24 mouse cellular contexts compared by ENCODE assay signal in genomic region chr1:21292590-21292989, GRCm38 (mm10). TPM values are rescaled to one million over a fixed set of nuclear protein-coding genes. Genes with fewer than 3 reads are reported as not detected.
DNase-seq lines count a peak whose midpoint lies in the region; ATAC-seq lines count a peak whose summit lies in the region.
"Had no signal": no experiment of that assay in that cellular context is flagged by ENCODE, and none has a peak within 500 bp of the region (broad histone marks: within the 10 kb centered on the region; RNA-seq: fewer than 3 reads in every experiment).

No protein-coding gene starts in this region.

- no peak overlapping the region for H3K4me3 ChIP-seq in midbrain, embryonic 13.5 days (replicated peaks)
- H3K4me3 ChIP-seq in embryonic facial prominence, embryonic 10.5 days, result no peak overlapping the region
- H3K4me3 ChIP-seq: embryonic facial prominence, embryonic 13.5 days; embryonic facial prominence, embryonic 15.5 days; erythroblast, embryonic 14.5 days; forebrain, embryonic 10.5 days; forebrain, embryonic 12.5 days had no signal

- H3K9me3 ChIP-seq in midbrain, embryonic 13.5 days, result no peaks in the 10 kb centered on the region
- H3K9me3 ChIP-seq in embryonic facial prominence, embryonic 10.5 days, result no peaks in the 10 kb centered on the region
- H3K9me3 ChIP-seq: embryonic facial prominence, embryonic 13.5 days; embryonic facial prominence, embryonic 15.5 days; forebrain, embryonic 10.5 days; forebrain, embryonic 12.5 days had no signal

- no peak overlapping the region for H3K9ac ChIP-seq in midbrain, embryonic 13.5 days (replicated peaks)
- H3K9ac ChIP-seq: embryonic facial prominence, embryonic 13.5 days; embryonic facial prominence, embryonic 15.5 days; forebrain, embryonic 12.5 days had no signal

- no peak overlapping the region for H3K27ac ChIP-seq in midbrain, embryonic 13.5 days
- H3K27ac ChIP-seq in embryonic facial prominence, embryonic 10.5 days (replicated peaks), result no peak overlapping the region
- H3K27ac ChIP-seq: embryonic facial prominence, embryonic 13.5 days; embryonic facial prominence, embryonic 15.5 days; forebrain, embryonic 10.5 days; forebrain, embryonic 12.5 days had no signal

- H3K4me1 ChIP-seq in midbrain, embryonic 13.5 days (replicated peaks), result no peaks in the 10 kb centered on the region
- H3K4me1 ChIP-seq in embryonic facial prominence, embryonic 10.5 days, result no peaks in the 10 kb centered on the region
- H3K4me1 ChIP-seq: embryonic facial prominence, embryonic 13.5 days; embryonic facial prominence, embryonic 15.5 days; forebrain, embryonic 10.5 days; forebrain, embryonic 12.5 days had no signal

- H3K36me3 ChIP-seq in midbrain, embryonic 13.5 days, result no peaks in the 10 kb centered on the region
- no peaks in the 10 kb centered on the region for H3K36me3 ChIP-seq in embryonic facial prominence, embryonic 10.5 days (replicated peaks)
- H3K36me3 ChIP-seq: embryonic facial prominence, embryonic 13.5 days; embryonic facial prominence, embryonic 15.5 days; forebrain, embryonic 10.5 days; forebrain, embryonic 12.5 days had no signal

- H3K4me2 ChIP-seq in midbrain, embryonic 13.5 days (replicated peaks), result no peak overlapping the region
- H3K4me2 ChIP-seq: embryonic facial prominence, embryonic 13.5 days; embryonic facial prominence, embryonic 15.5 days; forebrain, embryonic 12.5 days had no signal

- DNase-seq in CD4-positive, CD25-positive, alpha-beta regulatory T cell, adult 2 months (ENCODE audit: low read depth, low spot score), result peak; percentile 61
- no peak for DNase-seq in embryonic facial prominence, embryonic 10.5 days (ENCODE audit: low spot score)
- DNase-seq: adrenal gland, adult 8-10 months; adrenal gland, postnatal 14 days; adrenal gland, postnatal 36 days; cerebellum, adult 11-12 months; cerebellum, adult 2 months; cerebellum, adult 9-10 months; cerebellum, postnatal 10 days; cerebellum, postnatal 25 days had no signal

- ATAC-seq in CD4-positive, CD25-positive, alpha-beta regulatory T cell, adult 4 months, result peak; percentile 52
- ATAC-seq in inflammation-experienced regulatory T-cells, adult 6 months, result peak; percentile 24
- ATAC-seq in midbrain, embryonic 13.5 days, result no peak
- ATAC-seq: forebrain, embryonic 14.5 days; forebrain, embryonic 16.5 days had no signal

- whole genome bisulfite sequencing in midbrain, embryonic 13.5 days, result 66% methylated on average over 1 of the region's 1 CpGs
- 70% methylated on average over 1 of the region's 1 CpGs for whole genome bisulfite sequencing in embryonic facial prominence, embryonic 10.5 days

- no peaks in the 10 kb centered on the region for H3K27me3 ChIP-seq in midbrain, embryonic 13.5 days
- no peaks in the 10 kb centered on the region for H3K27me3 ChIP-seq in embryonic facial prominence, embryonic 10.5 days (replicated peaks; ENCODE audit: low read depth, poor library complexity, severe bottlenecking)
- H3K27me3 ChIP-seq: embryonic facial prominence, embryonic 13.5 days; embryonic facial prominence, embryonic 15.5 days; forebrain, embryonic 12.5 days had no signal

RNA-seq across cellular contexts. Expression of gene Gsta3, which starts 52.2 kb away (rescaled TPM):
- 1 to 10 TPM; 3.3 to 3.8 TPM for polyA plus RNA-seq in CD4-positive, CD25-positive, alpha-beta regulatory T cell, adult 4 months (2017; shearing (Covaris generic))
- polyA plus RNA-seq in inflammation-experienced regulatory T-cells, adult 6 months (2017; shearing (Covaris generic)), result 1 to 10 TPM; 1.7 to 2.9 (median 2.7) TPM
- polyA plus RNA-seq in midbrain, embryonic 13.5 days (2015; fragmentation: Nextera tagmentation; extraction: Ambion mirVana), result 0.61 and 0.87 TPM in 2 replicates
- 0.20 and 0.52 TPM in 2 replicates for polyA plus RNA-seq in embryonic facial prominence, embryonic 10.5 days (2016; fragmentation: Nextera tagmentation; extraction: Ambion mirVana)
- polyA plus RNA-seq: C2C12; embryonic facial prominence, embryonic 11.5 days had no signal

RNA-seq across cellular contexts. Expression of gene Khdc1a, which starts 56.9 kb away (rescaled TPM):
- polyA plus RNA-seq in CD4-positive, CD25-positive, alpha-beta regulatory T cell, adult 4 months (2017; shearing (Covaris generic)), result 1 to 10 TPM; 1.9 to 2.1 TPM
- polyA plus RNA-seq in inflammation-experienced regulatory T-cells, adult 6 months (2017; shearing (Covaris generic)), result 1 to 10 TPM in 1 of 3 experiments, under 1 TPM in 1, not detected in 1; 0.71 to 1.9 TPM
- not detected in 2 replicates for polyA plus RNA-seq in midbrain, embryonic 13.5 days (2015; fragmentation: Nextera tagmentation; extraction: Ambion mirVana)
- polyA plus RNA-seq in embryonic facial prominence, embryonic 10.5 days (2016; fragmentation: Nextera tagmentation; extraction: Ambion mirVana), result not detected in 2 replicates
- polyA plus RNA-seq: C2C12; cerebellum, adult 2 months; cortical plate, adult 2 months; embryonic facial prominence, embryonic 11.5 days; embryonic facial prominence, embryonic 13.5 days; embryonic facial prominence, embryonic 15.5 days; erythroblast, embryonic 14.5 days; forebrain, embryonic 10.5 days; forebrain, embryonic 12.5 days; forebrain, embryonic 14.5 days; forebrain, embryonic 16.5 days; frontal cortex, adult 2 months had no signal
